Mouse (Mus musculus) cerebellum, postnatal 25 days (tissue): ENCODE results near the gene Gpr25.

Experiments
- DNase-seq, 2 experiments: peaks; one replicate each; pipeline ENCODE4 v3.0.0; 2021; ENCODE audit warnings: mixed read lengths in 2 of 2

The Gpr25 gene

DNA sequence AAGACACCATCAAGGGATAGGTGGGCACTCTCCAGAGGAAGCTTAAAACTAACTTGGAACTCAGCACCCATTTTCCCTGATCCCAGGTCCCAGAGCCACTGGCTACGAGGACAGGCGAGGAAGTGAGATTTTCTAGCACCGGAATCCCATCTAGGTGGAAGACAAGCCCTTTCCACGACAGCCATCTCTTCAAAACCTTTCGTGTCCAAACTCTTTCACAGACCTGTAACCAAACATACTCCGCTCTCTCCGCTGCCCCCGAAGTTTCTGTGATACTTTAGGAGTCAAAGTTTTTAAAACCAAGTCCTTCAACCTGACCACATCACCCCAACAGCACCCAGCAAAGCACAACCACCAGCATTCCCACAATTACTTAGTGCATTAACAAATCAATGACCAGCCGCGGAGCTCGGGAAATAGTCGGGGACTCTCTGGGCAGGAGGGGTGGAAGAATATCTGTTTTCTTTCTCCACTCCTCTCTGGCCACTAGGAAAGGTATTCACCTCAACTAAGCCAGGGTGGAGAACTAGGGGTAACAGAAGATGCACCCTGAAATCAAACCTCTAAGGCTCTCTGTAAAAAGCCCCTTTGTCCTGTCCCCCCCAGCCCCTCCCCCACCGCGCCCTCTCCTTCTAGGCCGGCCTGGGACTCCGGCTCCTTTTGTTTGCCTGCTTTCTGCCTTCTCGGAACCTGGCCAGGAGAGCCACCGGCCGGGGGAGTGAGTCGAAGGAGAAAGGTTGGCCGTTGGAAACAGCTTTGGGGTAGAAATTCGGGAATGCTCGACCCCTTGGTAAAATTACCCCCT, 27.5 kb downstream of the Gpr25 start:
- DNase-seq, result no peak

DNA sequence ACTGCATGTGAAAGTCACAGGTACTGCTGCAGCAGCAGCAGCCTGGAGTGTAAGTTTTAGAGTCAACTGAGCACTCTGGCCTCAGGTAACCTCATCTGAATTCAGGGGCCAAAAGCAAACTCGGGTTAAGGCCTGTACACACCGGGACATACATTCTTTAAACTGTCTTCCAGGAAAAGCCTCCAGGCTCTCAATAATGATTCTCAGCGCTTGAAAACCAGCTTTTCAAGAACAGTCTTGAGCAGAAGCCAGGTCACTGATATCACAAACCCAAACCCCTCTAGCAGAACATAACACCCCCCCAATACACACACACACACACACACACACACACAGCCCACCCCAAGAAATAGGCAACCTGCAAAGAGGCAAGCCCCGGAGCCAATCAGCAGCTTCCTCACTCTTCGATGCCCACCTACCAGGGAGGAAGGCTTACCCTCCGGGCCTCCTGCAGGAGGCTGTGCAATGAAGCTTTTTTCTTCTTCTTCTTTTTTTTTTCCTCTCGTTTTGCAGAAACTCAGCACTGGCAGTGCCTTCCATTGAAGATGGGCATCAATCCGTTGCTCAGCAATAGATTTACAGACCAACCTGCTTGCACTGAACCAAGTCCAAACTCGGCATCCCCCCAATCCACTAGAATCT, 28.3 kb downstream of the Gpr25 start:
- DNase-seq, result no peak

DNA sequence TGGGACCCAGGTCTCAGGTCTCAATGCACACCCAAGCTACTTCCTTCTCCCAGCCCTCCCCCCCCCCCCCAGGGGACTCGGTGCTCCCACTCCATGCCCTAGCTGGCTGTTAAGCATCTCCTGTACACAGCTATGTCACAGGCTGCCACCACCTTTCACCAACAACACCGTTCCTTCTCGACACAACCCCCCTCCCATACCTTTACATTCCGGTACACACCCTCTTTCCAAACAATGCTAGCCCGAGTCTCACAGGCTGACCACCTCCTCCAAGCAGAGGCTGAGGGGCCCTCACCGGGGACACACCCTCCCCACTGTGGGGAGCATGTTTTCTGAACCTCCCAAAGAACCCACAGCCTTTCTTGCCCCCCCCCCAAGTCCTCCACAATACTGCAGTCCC, 29.1 kb downstream of the Gpr25 start:
- no peak for DNase-seq

DNA sequence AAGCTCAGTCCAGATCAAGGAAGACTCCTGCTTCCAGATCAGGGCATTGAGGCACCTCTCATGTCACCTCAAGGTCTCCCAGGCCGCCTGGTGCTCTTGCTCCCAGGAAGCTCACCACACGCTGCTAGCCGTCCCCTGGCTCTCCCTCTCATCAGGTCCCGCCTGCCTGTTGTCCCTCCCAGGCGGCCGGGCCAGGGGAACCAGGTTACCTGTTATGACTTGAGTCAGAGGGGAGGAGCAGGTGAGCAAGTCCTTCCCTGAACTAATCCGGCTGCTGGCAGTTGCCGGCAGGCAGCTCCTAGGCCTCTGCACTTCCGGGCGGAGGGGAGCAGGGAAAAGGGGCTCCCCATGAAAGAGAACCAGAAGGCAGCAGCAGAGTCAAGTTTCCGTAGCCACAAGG, 30.5 kb downstream of the Gpr25 start:
- no peak for DNase-seq

DNA sequence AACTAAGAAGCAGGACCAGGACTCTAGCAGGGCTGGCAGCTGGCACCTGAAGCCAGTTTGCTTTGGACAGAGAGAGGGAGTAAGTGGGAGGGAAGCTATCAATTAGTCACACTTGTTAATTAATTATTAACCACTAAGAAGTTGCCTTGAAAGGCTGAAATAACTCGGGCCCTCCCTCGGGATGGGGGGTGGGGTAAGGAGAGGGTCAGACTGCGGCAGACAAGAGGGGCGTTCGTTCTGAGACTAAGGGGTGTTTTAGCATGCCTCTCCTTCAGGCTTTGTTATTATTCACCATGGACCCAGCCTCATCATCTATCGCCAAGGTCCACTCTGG, 31.7 kb downstream of the Gpr25 start:
- no peak for DNase-seq

DNA sequence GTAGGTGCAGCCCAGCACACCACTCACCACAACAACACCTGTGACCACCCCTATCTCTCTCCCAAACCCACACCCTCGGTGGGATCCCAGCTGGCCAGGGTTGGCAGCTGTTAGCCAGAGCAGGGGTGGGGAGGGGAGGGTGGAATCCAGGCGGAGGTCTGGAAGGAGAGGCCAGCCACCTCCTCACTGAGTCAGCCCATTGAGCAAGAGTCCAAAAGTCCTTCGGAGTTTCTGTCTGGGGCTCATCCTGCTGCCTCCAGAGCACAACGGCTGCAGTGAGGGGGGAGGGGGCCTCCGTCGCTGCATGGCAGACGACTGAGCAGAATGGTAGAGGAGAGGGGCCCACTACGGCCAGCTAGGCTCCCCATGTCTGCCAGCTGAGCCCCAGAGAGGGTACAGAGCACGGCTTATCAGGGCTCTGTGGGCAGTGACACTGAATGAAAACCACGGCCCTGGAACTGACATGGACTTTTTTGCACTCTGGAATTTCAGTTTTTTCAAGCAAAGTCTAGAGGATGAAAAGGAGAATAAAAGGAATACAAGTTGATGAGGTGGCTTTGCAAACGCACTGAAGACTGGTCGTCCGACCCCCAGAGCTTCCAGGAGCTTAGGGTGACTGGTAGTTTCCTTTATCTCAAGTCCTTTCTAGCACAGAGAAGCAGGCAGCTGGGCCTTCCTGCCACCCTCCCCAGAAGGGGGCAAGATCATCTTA, 32.2 kb downstream of the Gpr25 start:
- no peak for DNase-seq

DNA sequence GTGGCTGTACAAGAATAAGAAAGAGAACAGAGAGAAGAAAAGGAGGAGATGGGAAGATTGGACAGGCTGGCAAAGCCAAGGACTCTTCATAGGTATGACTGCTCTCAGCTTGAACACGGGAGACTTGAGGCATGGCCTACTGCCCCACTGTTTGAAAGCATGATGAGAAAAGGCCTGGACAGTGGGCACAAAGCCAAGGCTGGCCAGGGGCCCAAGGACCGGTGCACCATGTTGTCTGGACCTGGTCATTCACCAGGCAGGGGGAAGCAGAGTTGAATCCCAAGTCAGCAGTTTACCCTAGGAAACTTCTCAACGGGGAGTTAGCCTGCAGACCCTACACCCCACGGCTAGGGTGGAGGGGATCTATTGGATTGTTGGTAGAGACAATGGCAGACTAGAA, 32.8 kb downstream of the Gpr25 start:
- DNase-seq, result peak; percentile 19 to 47

DNA sequence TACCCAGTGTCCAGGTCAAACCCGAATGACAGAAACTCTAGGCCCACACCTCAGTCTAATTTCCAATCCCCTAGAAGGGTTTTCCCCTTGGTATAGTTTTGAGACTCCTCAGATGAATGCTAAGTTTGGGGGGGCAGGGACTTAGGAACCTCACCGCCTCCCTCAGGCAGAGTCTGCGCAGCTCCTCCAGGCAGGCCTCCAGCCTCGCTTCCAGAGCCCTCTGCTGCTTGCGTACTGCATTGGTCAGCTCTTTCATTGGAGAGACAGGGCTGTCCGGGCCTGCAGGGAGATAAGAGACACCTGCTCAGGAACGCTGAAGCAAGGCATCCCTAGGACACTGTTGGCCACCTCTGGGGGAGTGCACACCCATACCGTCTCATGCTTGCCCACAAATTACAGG, 34.0 kb downstream of the Gpr25 start:
- no peak for DNase-seq

DNA sequence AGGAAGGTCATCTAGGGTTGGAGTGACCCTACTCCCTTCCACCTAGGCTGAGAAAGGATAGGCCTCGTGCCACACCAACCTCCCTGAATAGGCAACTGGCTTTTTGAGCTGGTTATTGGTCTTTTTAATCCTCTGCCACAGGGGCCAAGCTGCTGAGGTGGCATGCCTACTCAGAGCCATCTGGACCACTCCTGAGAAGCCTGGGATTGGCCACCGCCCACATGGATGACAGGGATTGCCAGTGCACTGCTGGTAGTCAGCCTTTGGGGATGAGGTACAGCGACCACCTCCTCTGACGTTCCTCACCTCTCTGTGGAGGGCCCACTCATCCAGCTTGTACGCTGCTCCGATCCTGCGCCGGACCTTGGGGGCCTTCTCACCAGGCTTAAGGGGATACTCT, 34.8 kb downstream of the Gpr25 start:
- no peak for DNase-seq

DNA sequence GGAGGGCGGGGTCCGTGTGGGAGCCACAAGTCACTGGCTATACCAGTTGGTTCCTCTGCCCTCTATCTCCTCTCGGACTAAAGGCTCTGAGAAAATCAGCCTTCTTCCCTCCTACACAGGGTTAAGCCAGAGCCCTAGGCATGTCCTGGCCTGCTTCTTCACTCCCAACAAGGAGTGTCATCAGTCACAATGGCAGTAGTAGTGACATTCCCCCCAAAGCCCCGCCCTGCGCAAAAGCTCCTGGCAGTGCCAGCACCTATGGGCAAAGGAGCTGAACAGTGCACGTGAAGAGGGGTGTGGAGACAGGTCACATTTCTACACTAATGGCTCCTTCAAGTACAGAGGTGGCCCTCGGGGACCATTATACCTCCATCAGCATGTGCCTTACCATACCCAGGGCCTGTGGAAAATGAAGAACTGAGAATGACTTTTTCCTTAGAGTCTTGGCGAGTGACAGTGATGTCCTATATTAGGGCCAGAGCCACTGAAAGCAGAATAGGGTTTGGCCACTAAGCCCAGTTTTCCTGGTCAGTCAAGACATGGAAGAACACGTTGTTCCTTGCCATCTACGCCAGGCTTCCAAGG, 36.8 kb downstream of the Gpr25 start:
- DNase-seq, result no peak

DNA sequence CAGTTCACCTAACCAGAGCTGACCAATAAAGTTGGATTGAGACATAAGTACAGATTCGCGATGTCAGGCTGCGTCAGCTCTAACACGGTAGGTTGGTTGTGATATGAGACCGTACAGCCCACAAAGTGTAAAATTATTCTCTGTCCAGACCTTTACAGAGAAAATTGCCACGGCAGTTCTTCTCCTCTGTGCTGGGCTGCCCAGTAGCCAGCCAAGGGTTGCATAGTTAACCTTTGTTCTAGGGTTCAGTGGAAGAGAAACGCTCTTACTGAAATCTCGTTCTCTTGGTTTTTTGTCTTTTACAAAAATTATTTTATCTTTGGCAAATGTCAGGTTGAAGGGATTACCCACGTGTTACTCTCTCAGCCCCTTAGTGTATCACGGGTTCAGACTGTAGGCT, 38.3 kb downstream of the Gpr25 start:
- DNase-seq, result no peak

DNA sequence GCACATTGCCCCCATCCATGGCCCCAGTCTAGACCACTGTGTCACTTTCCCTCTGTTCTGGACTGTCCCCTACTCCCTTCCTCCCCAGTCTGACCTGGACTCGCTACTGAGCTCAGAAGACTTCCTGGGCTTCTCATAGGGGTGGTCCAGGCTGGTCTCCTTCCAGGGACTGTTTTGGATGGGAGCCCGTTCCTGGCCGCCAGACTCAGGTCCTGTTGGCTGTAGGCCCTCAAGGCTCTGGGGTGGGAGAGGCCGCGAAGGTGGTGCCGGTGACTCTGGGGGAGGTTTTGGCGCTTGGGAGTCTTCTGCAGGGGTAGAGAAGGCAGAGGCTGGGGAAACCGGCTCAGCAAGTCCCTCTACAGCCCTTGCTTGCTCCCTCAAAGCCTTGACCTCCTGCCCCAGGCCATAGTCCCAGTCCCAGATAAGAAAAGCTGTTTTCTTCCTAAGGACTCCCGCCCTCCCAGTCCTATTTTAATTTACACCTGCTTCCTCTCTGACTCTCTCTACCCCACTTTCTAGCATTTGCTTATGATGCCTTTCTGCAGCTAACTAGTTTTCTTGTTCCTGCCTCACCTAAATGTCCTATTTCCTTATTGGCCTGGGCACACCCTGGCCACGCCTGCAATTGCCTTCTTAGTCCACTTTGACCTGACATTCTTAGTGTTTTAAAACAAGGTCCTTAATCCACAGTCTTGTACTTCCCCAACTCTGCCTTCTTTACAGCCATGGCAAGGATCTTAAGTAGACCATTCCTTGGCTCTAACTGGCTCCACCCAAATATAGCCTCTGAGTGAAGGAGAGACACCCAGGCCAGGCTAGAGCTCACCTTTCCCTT, 40.4 kb downstream of the Gpr25 start:
- no peak for DNase-seq

DNA sequence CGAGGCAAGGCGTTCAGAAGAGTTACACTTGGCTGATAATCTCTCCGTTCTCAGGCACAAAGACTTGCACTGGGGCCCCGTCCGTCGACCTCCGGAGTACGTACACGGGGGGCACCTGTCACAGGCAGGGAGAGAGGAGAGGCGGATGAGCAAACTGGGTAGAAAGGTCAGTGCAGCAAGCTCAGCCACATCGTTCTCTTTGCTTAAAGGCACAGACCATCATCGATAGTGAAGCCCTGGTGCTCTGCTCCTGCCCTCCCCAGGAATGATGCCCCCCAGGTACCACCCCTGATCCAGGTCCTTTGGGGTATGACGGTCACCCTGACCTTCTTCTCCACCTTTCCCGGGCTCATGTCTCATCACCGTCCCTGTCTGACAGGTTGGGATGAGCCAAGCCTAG, 46.4 kb downstream of the Gpr25 start:
- no peak for DNase-seq

DNA sequence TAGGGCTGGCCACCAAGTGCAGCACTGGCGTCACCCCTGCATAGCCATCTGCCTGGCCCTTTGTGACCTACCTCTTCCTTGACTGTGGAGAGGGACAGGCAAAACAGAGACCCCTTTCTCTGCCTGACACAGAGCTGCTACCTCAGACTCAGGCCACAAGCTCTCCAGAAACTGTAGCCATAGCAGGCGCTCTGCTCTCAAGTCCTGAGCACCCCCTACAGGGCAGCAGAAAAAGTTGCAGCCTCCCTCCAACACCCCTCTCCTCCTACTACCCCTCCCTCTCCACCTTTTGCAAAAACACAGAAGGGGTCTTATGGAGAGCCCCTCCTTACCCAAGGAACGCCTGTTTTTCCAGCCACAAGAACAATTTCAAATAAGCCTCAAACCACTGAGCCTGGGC, 47.9 kb downstream of the Gpr25 start, which contains the start of gene Mroh3:
TSS of gene Mroh3 (minus strand) at position 26 of the 400 bp plus-strand sequence.
- peak in 1 of 2 experiments; percentile 28 for DNase-seq
